In the genomic region with DNA sequence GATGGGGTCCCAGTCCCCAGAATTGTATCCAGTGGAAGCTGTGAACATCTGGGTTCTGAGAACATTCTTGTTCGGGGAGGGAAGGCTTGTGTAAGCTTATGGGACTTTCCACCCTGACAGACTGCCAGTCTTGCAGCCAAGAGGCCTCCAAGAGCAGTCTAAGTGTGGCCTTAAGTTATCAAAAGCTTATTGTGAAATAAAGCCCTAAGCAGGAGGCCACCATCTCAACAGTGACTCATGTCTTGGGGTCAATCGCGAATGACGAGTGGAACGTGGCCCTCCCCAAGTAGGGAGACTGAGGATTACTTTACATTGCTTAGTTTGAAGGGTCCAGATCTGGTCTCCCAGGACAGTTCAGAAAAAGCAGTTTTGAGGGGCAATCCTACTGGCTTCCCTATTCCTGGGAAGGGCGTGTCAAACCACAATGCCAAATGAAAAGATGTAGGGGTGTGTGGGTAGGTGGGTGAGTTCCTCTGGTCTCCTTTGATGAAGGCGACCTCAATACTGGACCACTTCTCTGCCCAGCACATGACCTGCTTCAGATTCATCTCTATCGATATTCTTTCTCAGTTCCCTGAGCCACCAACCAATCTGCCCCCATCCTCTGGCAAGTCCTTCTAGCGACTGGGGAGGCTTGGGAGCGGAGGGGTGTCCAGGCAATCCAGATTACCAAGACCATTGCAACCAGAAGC, we compare ENCODE assay signal across 9 mouse cellular contexts. TPM values are rescaled to one million over a fixed set of nuclear protein-coding genes. Genes with fewer than 3 reads are reported as not detected.
DNase-seq lines count a peak whose midpoint lies in the region; ATAC-seq and TF ChIP-seq lines count a peak whose summit lies in the region.
"Had no signal": no experiment of that assay in that cellular context is flagged by ENCODE, and none has a peak within 500 bp of the region (broad histone marks: within the 10 kb centered on the region; RNA-seq: fewer than 3 reads in every experiment).

A gene (plus strand): TSS at position 635 of the 692 bp plus-strand sequence.

- H3K9ac ChIP-seq in embryonic facial prominence, embryonic 13.5 days = peak within 1 kb of the TSS; percentile 81
- H3K9ac ChIP-seq in heart, embryonic 13.5 days = peak within 1 kb of the TSS; percentile 77
- H3K9ac ChIP-seq in midbrain, embryonic 14.5 days (replicated peaks; ENCODE audit: low read length) = peak within 1 kb of the TSS; percentile 99

- no peak within 1 kb of the TSS for H3K27ac ChIP-seq in kidney, adult 2 months (ENCODE audit: insufficient read depth, low read depth, low read length)
- peak within 1 kb of the TSS; percentile 80 for H3K27ac ChIP-seq in embryonic facial prominence, embryonic 13.5 days
- H3K27ac ChIP-seq in heart, embryonic 13.5 days (replicated peaks) = no peak within 1 kb of the TSS; the same call in 1 of the 2 replicates
- H3K27ac ChIP-seq in midbrain, embryonic 14.5 days (replicated peaks; ENCODE audit: low read depth, low read length) = peak within 1 kb of the TSS; percentile 99

- no peak for TF ChIP-seq POLR2A in kidney, adult 2 months (IDR thresholded peaks at IDR 0.05; ENCODE audit: low read depth, low read length)

- no peaks in the 10 kb centered on the region; the same call in 1 of the 2 replicates for H3K27me3 ChIP-seq in kidney, adult 2 months (replicated peaks; ENCODE audit: control insufficient read depth, insufficient read depth, low read length)
- H3K27me3 ChIP-seq in embryonic facial prominence, embryonic 13.5 days = 0 out of 2 replicates have a peak, but pooled peaks cover 3% of the 10 kb centered on the region
- H3K27me3 ChIP-seq in heart, embryonic 13.5 days (replicated peaks) = peaks cover 37% of the 10 kb centered on the region
- H3K27me3 ChIP-seq in midbrain, embryonic 14.5 days (ENCODE audit: control insufficient read depth, insufficient read depth, low read length) = no peaks in the 10 kb centered on the region
- H3K27me3 ChIP-seq: CH12.LX had no signal

- no peak for DNase-seq in kidney, adult 2 months
- DNase-seq in kidney, postnatal 36 days = no peak
- no peak for DNase-seq in left cerebral cortex, postnatal 36 days (ENCODE audit: low spot score in 2 of 2)
- DNase-seq in midbrain, embryonic 14.5 days = no peak
- no peak for DNase-seq in thymus, postnatal 14 days
- no peak for DNase-seq in yolk sac, embryonic 10.5 days (ENCODE audit: low spot score)

- intact Hi-C loops in left cerebral cortex, postnatal 36 days (cut with DNase I) = loop anchor here (2.0 kb wide), 2 partner anchors 87 to 113 kb away; no protein-coding TSS in a partner anchor

- ATAC-seq in embryonic facial prominence, embryonic 13.5 days (ENCODE audit: insufficient number of reproducible peaks, insufficient read depth, low FRiP score, low TSS enrichment, low read depth) = 0 out of 2 replicates have a peak, but pooled peaks have one; percentile 18
- ATAC-seq in heart, embryonic 13.5 days (ENCODE audit: extremely low read depth, insufficient number of reproducible peaks, low FRiP score, low TSS enrichment) = no peak
- ATAC-seq in midbrain, embryonic 14.5 days (ENCODE audit: low FRiP score, low TSS enrichment) = no peak; the same call in 1 of the 2 replicates

- H3K4me1 ChIP-seq in kidney, adult 2 months (ENCODE audit: control insufficient read depth, insufficient read depth, low read length) = no peaks in the 10 kb centered on the region
- H3K4me1 ChIP-seq in embryonic facial prominence, embryonic 13.5 days = peaks cover 28% of the 10 kb centered on the region
- H3K4me1 ChIP-seq in heart, embryonic 13.5 days = peaks cover 17% of the 10 kb centered on the region
- H3K4me1 ChIP-seq in midbrain, embryonic 14.5 days (ENCODE audit: control insufficient read depth, insufficient read depth, low read length) = peaks cover 21% of the 10 kb centered on the region

- H3K9me3 ChIP-seq in embryonic facial prominence, embryonic 13.5 days = no peaks in the 10 kb centered on the region
- no peaks in the 10 kb centered on the region for H3K9me3 ChIP-seq in heart, embryonic 13.5 days
- H3K9me3 ChIP-seq in midbrain, embryonic 14.5 days (ENCODE audit: control insufficient read depth, low read length) = no peaks in the 10 kb centered on the region

- H3K4me2 ChIP-seq in embryonic facial prominence, embryonic 13.5 days = peak within 1 kb of the TSS; percentile 94
- peak within 1 kb of the TSS; percentile 86 for H3K4me2 ChIP-seq in heart, embryonic 13.5 days
- H3K4me2 ChIP-seq in midbrain, embryonic 14.5 days (ENCODE audit: low read length) = peak within 1 kb of the TSS; percentile 71

- no peaks in the 10 kb centered on the region for H3K36me3 ChIP-seq in kidney, adult 2 months (ENCODE audit: control insufficient read depth, insufficient read depth, low read length)
- H3K36me3 ChIP-seq in embryonic facial prominence, embryonic 13.5 days = no peaks in the 10 kb centered on the region
- H3K36me3 ChIP-seq in heart, embryonic 13.5 days = no peaks in the 10 kb centered on the region
- H3K36me3 ChIP-seq in midbrain, embryonic 14.5 days (ENCODE audit: control insufficient read depth, insufficient read depth, low read length) = no peaks in the 10 kb centered on the region

- 41% methylated on average over 10 of the region's 10 CpGs for WGBS in kidney, adult 2 months
- WGBS in embryonic facial prominence, embryonic 13.5 days = 32% methylated on average over 10 of the region's 10 CpGs
- 40% methylated on average over 10 of the region's 10 CpGs for WGBS in heart, embryonic 13.5 days
- WGBS in midbrain, embryonic 14.5 days = 32% methylated on average over 10 of the region's 10 CpGs

- peak within 1 kb of the TSS; percentile 28; the same call in 1 of the 2 replicates for H3K4me3 ChIP-seq in kidney, adult 2 months (ENCODE audit: insufficient read depth, low read depth, low read length)
- peak within 1 kb of the TSS; percentile 68 for H3K4me3 ChIP-seq in embryonic facial prominence, embryonic 13.5 days
- peak within 1 kb of the TSS; percentile 60 for H3K4me3 ChIP-seq in heart, embryonic 13.5 days
- H3K4me3 ChIP-seq in midbrain, embryonic 14.5 days (replicated peaks; ENCODE audit: low read depth, low read length) = peak within 1 kb of the TSS; percentile 84

- TF ChIP-seq CTCF in kidney, adult 2 months (conservative IDR thresholded peaks at IDR 0.05; ENCODE audit: insufficient read depth, insufficient read length, low read depth, low read length) = no peak

RNA-seq across cellular contexts. Expression of the gene that starts here (rescaled TPM):
- polyA plus RNA-seq in kidney, adult 2 months (2012; rRNA removed) = 0.68 and 1.1 TPM in 2 replicates
- 56.1 and 60.0 TPM in 2 replicates for polyA plus RNA-seq in embryonic facial prominence, embryonic 13.5 days (2015; fragmentation: Nextera tagmentation; extraction: Ambion mirVana)
- 7.6 and 8.2 TPM in 2 replicates for polyA plus RNA-seq in heart, embryonic 13.5 days (2015; fragmentation: Nextera tagmentation; extraction: Ambion mirVana)
- 100 to 1,000 TPM; 877 to 948 TPM for total RNA-seq in left cerebral cortex, postnatal 36 days (2021)
- 278 and 323 TPM in 2 replicates for polyA plus RNA-seq in midbrain, embryonic 14.5 days (2014; fragmentation: Nextera tagmentation; extraction: Ambion mirVana)
- total RNA-seq: CH12.LX had no signal

Comparison
In these comparisons a context has a peak if more than half of its experiments do, and no peak if none do; other contexts are left out.
1. H3K27ac ChIP-seq: peak in embryonic facial prominence, embryonic 13.5 days (single experiment) and midbrain, embryonic 14.5 days (single experiment); none in kidney, adult 2 months (single experiment) and heart, embryonic 13.5 days (single experiment).
2. H3K4me3 ChIP-seq: peak in every context shown above with its lines; median percentile 84 in midbrain, embryonic 14.5 days; 68 in embryonic facial prominence, embryonic 13.5 days; 60 in heart, embryonic 13.5 days; 28 in kidney, adult 2 months.
3. Peak in every context shown above with its lines, with median percentiles within 50 percentile points of each other: H3K4me2 ChIP-seq and H3K9ac ChIP-seq.